Mouse (Mus musculus): Measurements from ENCODE around the gene Nxn.

The Nxn gene

GRCm38 (mm10) chr11:76401398-76401797 lies 2.5 kb upstream of the Nxn start:
- no peak for DNase-seq (ENCODE audit: low read depth, low spot score)

DNA sequence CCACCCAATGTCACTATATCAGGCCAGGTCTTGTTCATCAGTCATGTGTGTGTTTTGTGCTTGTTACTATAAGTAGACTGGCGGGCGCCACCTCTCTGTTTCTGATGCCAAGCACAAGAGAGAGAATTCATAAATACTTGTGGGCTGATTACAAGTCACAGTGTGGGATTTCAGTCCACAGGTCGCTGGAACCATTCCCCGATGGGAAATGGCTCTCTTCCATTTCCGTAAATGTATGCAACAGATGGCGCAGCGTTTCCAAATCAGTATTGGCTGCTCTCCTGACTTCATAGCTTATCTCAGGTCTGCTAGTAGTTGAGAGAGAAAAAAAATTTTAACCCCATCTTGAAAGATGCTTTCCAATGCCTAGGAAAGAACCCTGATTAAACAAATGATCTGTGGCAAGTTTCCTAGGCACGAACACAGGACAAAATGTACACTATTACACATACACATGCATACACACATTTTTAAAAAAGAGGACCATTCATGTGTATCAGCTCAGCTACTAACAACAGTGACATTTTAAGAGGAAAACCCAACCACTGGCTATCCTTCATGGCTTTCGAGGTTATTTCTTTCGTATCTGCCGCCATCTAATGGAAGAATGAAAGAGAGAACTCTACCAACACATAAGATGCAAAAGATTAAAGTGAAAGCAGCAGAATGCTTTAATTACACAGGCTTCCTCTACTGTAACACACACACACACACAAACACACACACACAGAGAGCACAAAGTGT lies 819 bp upstream of the Nxn start:
- DNase-seq (ENCODE audit: low read depth, low spot score), result peak; percentile 58

GRCm38 (mm10) chr11:76398312-76398797 lies 585 bp downstream of the Nxn start:
- no peak for DNase-seq (ENCODE audit: low read depth, low spot score)

DNA sequence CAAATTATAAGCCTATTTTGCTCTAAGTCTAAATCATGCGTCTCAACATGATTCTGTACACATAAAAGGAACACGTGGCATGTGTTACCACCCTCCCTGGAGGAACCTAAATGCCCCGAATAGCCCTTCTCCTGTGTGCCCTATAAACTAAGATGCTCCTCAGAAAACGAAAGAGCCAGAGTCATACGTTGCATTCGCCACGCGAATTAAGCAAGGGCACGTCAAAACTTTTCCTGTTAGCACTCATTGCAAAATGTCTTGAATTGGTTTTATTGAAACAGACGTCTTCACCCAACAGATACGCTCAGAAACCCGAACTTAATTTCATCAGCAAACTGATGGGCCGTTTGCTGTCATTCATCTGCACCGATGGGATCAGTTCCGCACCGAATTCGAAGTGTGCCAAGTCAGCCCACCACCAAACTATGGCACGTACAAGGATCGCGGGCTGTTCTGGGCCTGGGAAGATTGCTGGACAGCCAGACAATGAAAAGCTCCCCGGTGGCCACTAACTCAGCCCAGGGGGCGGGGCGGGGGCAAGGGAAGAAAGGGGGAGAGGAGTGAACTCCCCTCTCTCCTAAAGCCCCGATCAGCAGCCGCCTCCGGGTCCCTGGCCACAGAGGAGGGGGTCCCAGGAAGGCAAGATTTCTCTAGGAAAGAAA lies 1.2 kb downstream of the Nxn start:
- DNase-seq (ENCODE audit: low read depth, low spot score), result peak; percentile 36

DNA sequence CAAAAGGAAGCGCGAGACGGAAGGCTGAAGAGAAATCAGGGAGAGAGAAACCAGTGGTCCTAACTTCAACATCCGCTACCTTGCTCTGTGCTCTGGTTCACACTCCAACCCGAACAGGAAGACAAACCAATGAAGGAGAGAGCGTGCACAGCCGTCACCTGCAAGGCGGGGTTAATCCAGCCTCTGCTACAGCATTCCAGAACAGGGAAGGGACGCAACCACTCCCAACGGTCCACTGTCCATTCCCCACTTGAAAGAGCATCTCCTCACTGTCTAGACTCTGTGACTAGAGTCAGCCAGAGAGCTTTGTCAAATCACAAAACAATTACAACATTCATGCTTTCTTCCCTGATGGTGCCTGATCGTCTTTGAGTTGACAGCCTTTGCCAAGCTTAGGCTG lies 5.9 kb downstream of the Nxn start:
- no peak for DNase-seq (ENCODE audit: low read depth, low spot score)

DNA sequence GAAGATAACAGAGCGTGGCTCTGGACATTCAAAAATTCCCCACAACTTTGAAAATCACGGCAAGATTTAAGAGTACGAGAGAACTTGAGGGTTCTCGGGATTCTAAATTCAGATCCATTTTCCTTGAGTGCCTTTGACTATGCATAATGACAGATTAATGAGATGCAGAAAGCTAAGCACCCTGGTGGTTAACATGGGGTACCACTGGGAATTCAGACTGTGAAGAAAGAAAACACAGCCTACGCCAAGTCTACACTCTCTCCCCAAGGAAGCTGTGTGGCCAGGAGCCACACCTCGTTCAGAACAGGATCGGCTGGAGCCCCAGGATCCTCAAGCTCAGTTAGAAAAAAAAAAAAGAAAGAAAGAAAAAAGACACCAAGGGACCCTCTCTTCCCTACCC lies 6.4 kb downstream of the Nxn start:
- no peak for DNase-seq (ENCODE audit: low read depth, low spot score)

GRCm38 (mm10) chr11:76388711-76389110 lies 10.2 kb downstream of the Nxn start:
- no peak for DNase-seq (ENCODE audit: low read depth, low spot score)

DNA sequence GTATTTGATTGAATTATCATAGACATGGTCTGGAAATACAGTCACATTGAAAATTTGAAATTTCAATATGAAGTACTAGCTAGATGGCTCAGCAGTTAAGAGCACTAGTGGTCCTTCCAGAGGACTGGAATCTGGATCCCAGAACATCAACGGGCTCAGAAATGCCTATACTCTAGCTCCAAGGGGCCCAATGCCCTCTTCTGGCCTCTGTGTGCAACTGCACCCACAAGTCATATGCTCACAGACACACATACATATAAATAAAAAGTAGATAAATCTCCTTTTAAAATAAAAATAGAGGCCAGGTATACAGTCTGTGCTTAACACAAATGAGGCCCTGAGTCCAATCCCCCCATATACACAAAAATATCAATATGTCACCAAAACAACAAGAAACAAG lies 11.8 kb downstream of the Nxn start:
- no peak for DNase-seq (ENCODE audit: low read depth, low spot score)

DNA sequence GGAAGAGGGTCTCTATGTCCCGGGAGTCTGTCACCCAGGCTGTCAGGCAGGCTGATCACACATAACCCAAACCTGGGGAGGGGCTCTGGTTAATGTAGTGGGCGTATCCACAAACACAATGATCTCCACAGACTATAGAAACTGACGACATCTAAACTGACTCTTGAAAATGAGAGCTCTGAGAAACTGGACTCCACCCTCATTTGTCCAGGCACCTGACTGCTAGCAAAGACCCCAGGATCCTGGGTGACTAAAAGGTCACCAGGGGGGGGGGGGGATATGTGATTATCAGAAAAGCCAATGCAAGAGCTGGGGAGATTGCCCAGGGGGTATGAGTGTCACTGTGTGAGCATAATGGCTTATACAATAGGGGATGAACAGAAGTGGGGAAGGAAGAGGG lies 13.2 kb downstream of the Nxn start:
- DNase-seq (ENCODE audit: low read depth, low spot score), result no peak

GRCm38 (mm10) chr11:76385017-76385416 lies 13.9 kb downstream of the Nxn start:
- DNase-seq (ENCODE audit: low read depth, low spot score), result peak; percentile 64

- no peak for DNase-seq (ENCODE audit: low read depth, low spot score)
Observed at GRCm38 (mm10) chr11:76384307-76384706, 14.6 kb downstream of the Nxn start.

DNA sequence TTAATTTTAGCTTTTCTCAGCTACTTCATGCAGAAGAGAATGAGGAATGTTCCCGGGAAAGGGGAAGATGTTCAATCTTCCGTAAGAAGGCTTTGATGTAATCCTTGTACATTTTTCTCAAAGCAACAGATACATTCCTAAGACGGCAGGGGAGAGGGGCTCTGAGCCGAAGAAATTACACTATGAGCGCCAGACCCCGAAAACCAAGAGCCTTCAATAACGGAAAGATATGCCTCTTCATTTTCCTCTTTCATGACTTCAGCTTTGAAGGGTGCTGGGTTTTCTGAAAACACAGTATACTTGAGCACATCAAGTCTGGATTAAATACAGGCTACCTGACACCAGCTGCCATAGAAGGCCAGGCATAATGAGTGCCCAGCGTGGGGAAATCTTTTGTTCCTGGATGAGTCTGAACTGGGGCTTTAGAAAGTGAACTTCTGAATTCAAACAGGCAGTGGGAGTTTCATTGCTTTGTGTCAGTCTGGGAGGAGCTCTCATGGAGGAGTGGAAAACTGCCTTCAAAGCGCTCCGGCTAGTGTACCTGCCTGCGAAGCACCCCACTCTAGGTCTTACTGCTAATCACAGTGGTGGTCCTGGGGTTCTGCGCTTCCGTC lies 16.1 kb downstream of the Nxn start:
- no peak for DNase-seq (ENCODE audit: low read depth, low spot score)

DNA sequence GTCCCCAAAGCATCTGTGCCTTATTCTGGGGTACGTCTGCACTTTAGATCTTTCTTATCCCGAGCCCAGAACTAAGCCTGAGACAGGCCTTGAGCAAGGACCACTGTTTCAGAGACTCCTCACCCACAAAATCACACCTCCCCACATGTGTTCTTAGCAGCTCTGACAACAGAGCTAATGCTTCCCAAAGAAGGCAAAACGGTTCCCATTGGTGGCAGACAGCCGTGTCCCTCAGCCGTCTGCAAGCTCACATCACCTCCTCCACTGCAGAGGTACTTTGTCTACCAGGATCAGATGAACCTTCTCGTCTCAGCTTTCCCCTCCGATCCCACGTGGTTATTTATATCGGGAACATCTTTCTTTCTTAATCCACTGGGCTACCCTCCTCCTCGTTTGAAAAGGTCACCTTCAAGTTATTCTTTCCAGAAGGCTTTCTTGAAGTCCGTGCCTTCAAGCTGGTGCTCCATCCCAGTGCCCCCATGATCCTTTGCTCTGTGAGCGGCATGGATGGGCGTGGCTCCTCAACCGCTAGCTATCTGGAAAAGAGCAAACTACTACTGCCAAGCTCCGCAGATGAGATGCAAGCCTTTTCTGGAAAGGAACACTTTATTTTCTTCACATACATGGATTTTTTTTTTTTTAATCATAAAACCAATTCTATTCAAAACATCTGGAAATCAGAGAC lies 17.6 kb downstream of the Nxn start:
- no peak for DNase-seq (ENCODE audit: low read depth, low spot score)

- peak; percentile 44 for DNase-seq (ENCODE audit: low read depth, low spot score)
Observed at GRCm38 (mm10) chr11:76379921-76380544, 18.9 kb downstream of the Nxn start.

DNA sequence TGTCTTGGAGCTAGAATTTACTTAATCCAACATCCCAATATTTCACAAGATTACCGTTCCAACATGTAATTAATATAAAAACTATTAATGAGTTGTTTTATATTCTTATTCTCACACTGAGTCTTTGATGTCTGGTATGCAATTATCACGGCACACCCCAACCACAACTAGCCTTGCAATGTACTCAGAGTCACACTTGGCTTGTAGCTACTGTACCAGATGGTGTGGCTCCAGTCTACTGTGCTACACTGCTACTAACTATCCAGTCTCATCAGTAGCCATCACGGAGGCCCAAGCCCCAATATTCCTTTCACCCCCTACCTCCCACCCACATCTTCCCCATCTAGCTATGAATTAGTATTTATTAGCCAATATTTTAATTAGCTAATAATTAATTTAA lies 22.5 kb downstream of the Nxn start:
- no peak for DNase-seq (ENCODE audit: low read depth, low spot score)

GRCm38 (mm10) chr11:76374491-76375185 lies 24.3 kb downstream of the Nxn start:
- peak; percentile 85 for DNase-seq (ENCODE audit: low read depth, low spot score)

- DNase-seq (ENCODE audit: low read depth, low spot score), result no peak
Observed at GRCm38 (mm10) chr11:76372534-76372933, 26.4 kb downstream of the Nxn start.

DNA sequence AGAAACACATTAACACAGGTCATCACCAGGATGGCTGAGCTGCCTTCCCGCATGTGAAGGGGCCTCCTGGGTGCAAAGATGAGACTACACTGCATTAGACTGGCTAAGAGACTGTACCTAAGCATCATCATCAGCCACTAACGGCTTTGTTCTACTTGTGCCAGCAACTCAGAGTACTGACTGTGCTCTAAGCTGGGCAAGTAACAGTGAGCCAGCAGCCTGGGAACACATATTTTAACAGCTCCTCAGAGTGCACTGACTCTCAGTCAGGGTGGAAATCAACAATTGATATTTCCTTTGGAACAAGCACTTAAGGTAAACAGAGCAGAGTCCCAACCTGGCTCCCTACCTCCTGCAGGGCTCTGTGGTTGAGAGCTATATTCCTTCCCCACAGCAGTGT lies 26.8 kb downstream of the Nxn start:
- DNase-seq (ENCODE audit: low read depth, low spot score), result no peak

DNA sequence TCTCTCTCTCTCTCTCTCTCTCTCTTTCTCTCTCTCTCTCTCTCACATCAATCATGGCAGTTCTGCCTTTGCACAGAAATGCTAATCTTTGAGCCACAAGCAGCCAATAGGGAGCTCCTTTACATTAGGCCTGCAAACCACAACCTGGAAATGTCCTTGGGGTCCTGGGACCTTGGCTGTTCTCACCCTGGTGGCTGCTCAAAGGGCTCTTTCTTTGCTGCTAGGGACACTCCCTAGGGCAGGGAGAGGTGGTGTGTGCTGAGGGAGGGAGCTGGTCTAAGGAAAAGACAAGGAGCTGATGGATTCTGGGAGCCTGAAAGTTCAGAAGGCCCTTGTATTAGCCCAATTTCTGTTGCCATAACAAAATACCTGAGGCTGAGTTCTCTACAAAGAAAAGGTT lies 28.4 kb downstream of the Nxn start:
- DNase-seq (ENCODE audit: low read depth, low spot score), result no peak

DNA sequence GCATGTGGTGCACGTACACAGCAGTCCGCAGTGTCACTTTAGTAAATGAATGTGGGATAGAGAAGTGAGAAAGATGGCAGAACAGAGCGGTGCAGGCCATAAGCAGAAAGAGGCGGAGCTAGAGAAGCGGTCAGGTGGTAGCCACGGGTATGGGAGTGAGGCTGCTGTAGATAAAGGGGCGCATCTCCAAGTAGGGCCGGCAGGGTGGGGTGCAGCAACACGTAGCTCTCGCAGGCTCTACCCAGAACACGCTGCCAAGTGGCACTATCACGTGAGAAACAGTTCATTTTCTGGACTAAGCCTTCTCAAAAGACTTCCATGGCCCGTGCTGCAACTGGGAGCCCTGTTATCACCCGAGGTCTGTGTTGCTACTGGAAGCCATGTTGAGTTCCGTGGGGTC lies 32.2 kb downstream of the Nxn start:
- no peak for DNase-seq (ENCODE audit: low read depth, low spot score)

- DNase-seq (ENCODE audit: low read depth, low spot score), result no peak
Observed at GRCm38 (mm10) chr11:76364038-76364437, 34.9 kb downstream of the Nxn start.
